Mouse (Mus musculus): ENCODE results near the gene Cyp2d40. TPM values are rescaled to one million over a fixed set of nuclear protein-coding genes. Genes with fewer than 3 reads are reported as not detected.

The Cyp2d40 gene
- not detected for total RNA-seq (2023)

DNA sequence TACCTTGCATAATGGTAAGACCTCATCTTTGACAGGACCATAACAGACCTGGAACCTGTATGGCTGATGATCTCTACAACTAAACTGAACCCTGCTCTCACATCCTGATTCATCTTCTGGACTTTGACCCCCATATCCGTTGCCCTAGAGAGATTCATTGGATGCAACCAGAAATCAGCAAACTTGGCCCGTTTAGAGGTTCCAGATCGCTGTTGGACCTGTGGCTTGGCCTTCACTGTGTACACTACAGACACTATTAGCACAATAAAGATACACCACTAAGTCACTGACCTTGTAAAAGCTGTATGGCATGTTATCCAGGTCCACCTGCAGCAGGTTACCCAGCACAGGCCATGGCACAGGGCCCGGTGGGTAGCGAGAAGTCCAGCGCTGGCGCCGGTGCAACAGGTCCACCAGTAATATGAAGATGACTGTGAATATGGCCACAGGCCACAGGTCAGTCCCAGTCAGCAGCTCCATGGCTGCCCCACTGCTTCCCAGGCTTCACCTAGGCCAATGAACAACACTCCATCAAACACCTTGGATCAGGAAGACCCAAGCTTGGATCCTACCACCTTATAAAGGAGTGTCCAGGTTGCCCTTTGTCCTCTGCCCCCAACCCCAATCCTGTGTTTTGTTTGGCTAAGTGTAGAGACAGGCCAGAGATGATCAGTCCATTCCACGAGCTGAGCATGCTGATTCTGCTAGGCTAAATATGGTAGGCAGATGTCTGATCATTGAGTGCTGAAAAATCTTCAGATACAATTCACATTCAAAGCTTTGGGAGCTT lies at the start of gene Cyp2d40:
Gene Cyp2d40, minus strand, starts transcription at position 553 of the 790 bp plus-strand sequence.

DNA sequence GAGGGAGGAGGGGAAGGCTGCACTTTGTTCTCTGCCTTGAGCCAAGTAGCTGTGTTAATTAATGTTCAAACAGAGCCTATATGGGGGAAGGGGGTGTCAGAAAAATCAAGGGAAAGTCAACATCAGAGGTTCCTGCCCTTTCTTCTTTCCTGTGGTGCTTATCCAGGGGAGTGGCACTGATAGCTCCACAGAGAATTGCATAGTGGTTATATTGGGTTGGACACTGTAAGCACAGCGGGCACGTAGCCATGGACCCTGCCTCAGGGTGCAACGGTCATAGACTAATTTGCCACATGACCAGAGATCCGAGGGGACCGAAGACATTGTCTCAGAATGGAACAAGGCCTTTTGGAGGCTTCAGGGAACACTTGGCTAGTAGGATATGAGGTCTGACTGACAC lies 30.3 kb upstream of the Cyp2d40 start, which contains the start of gene Cyp2d26:
Gene Cyp2d26, minus strand, starts transcription at position 18 of the 400 bp plus-strand sequence.

Other genes starting within 250 kb of the Cyp2d40 start
- not detected for gene Cyp2d12, start 209.1 kb downstream of the Cyp2d40 start, total RNA-seq (2023)
- gene Cyp2d34, start 143.2 kb downstream of the Cyp2d40 start, total RNA-seq (2023): not detected
- gene Cyp2d26, start 30.1 kb upstream of the Cyp2d40 start, total RNA-seq (2023): 1 to 10 TPM; 3.0 to 3.5 TPM
- gene Tcf20, start 223.7 kb upstream of the Cyp2d40 start, total RNA-seq (2023): 100 to 1,000 TPM; 221 to 229 TPM

All from T-cell, adult 66 days (primary cell).